Mouse (Mus musculus) naive thymus-derived CD4-positive, alpha-beta T cell, adult 2 months (primary cell): ENCODE data around the gene Trp53tg5.

Source experiments
- DNase-seq: peaks from one replicate; pipeline ENCODE4 v3.0.0-alpha.2; 2011; ENCODE audit warnings: low read depth

Gene Trp53tg5

GRCm38 (mm10) chr2:164432541-164433191, 40.9 kb downstream of the Trp53tg5 start:
- DNase-seq: no peak

GRCm38 (mm10) chr2:164431676-164432465, 41.7 kb downstream of the Trp53tg5 start:
- DNase-seq: no peak

GRCm38 (mm10) chr2:164430697-164431096, 42.8 kb downstream of the Trp53tg5 start:
- DNase-seq: no peak

GRCm38 (mm10) chr2:164429881-164430615, 43.5 kb downstream of the Trp53tg5 start:
- no peak for DNase-seq

- no peak for DNase-seq
These were observed 45.1 kb downstream of the Trp53tg5 start for GRCm38 (mm10) chr2:164428451-164428850.

GRCm38 (mm10) chr2:164426952-164427351, 46.6 kb downstream of the Trp53tg5 start:
- DNase-seq: no peak

- DNase-seq: no peak
These were observed 47.4 kb downstream of the Trp53tg5 start for GRCm38 (mm10) chr2:164426121-164426520.

GRCm38 (mm10) chr2:164425401-164425800, 48.1 kb downstream of the Trp53tg5 start:
- DNase-seq: no peak

GRCm38 (mm10) chr2:164424406-164424805, 49.1 kb downstream of the Trp53tg5 start:
- no peak for DNase-seq

- no peak for DNase-seq
These were observed 50.1 kb downstream of the Trp53tg5 start for GRCm38 (mm10) chr2:164423464-164423863.

GRCm38 (mm10) chr2:164422675-164423393, 50.7 kb downstream of the Trp53tg5 start:
- no peak for DNase-seq

- no peak for DNase-seq
These were observed 51.5 kb downstream of the Trp53tg5 start for GRCm38 (mm10) chr2:164421979-164422378.

GRCm38 (mm10) chr2:164421306-164421705, 52.2 kb downstream of the Trp53tg5 start:
- no peak for DNase-seq
